Mouse (Mus musculus) lung, embryonic 14.5 days (tissue): ENCODE data around the gene Kcnmb4. TPM values are rescaled to one million over a fixed set of nuclear protein-coding genes. Genes with fewer than 3 reads are reported as not detected.

Experiments used
- ATAC-seq: fragments of 200-750 bp; cut with Nextera tagmentation; 2 replicates; pipeline ENCODE4 v1.8.0; 2017; ENCODE audit warnings: mild to moderate bottlenecking, moderate TSS enrichment, moderate library complexity; ENCODE audit not compliant: insufficient read depth
- DNase-seq: peaks from one replicate; pipeline ENCODE4 v3.0.0-alpha.2; 2015
- H3K27ac ChIP-seq: fragments of 300-500 bp; sonication (generic); 2 replicates; pipeline ENCODE4 v1.5.1; 2014; ENCODE audit warnings: low read depth, mild to moderate bottlenecking, moderate library complexity
- H3K27me3 ChIP-seq: fragments of 300-500 bp; sonication (generic); 2 replicates; pipeline ENCODE4 v1.6.1; 2014; ENCODE audit warnings: low read length, control low read depth; ENCODE audit not compliant: insufficient read depth
- H3K36me3 ChIP-seq: fragments of 300-500 bp; sonication (generic); 2 replicates; pipeline ENCODE4 v1.6.1; 2014; ENCODE audit warnings: control low read depth; ENCODE audit not compliant: insufficient read depth
- H3K4me1 ChIP-seq: fragments of 300-500 bp; sonication (generic); 2 replicates; pipeline ENCODE4 v1.6.1; 2014; ENCODE audit warnings: antibody characterized with exemption, control low read depth; ENCODE audit not compliant: insufficient read depth
- H3K4me2 ChIP-seq: fragments of 300-500 bp; sonication (generic); 2 replicates; pipeline ENCODE4 v1.6.1; 2014; ENCODE audit warnings: mild to moderate bottlenecking
- H3K4me3 ChIP-seq: fragments of 300-500 bp; sonication (generic); 2 replicates; pipeline ENCODE4 v1.5.1; 2014; ENCODE audit warnings: low read depth, low read length
- H3K9ac ChIP-seq: fragments of 300-500 bp; sonication (generic); 2 replicates; pipeline ENCODE4 v1.6.1; 2014
- H3K9me3 ChIP-seq: fragments of 300-500 bp; sonication (generic); 2 replicates; pipeline ENCODE4 v1.6.1; 2016; ENCODE audit warnings: low read depth, low read length, control low read depth
- CTCF ChIP-seq: IDR thresholded peaks from 2 replicates; pipeline ENCODE4 v1.5.1; 2016; ENCODE audit warnings: antibody characterized with exemption, low read depth
- WGBS: fragments of 180-500 bp; shearing (Covaris S2); extraction: QIAGEN DNeasy Blood & Tissue Kit; methylation state at CpG from one replicate; pipeline ENCODE4 v1.1.7; 2014; 5-methylcytosine and 5-hydroxymethylcytosine counted together
- polyA plus RNA-seq: library from polyadenylated mRNA; unstranded; fragments of >200 nt; fragmentation: Nextera tagmentation; extraction: Ambion mirVana; gene quantifications from 2 replicates; pipeline ENCODE4 v1.2.1, GENCODE M21; 2014

The Kcnmb4 gene
- polyA plus RNA-seq, 1 experiment from 2014 or later = 4.6 TPM

GRCm38 (mm10) chr10:116420976-116421375, 52.7 kb downstream of the Kcnmb4 start:
- H3K4me1 ChIP-seq = no peaks in the 10 kb centered on the region
- no peak for DNase-seq
- no peaks in the 10 kb centered on the region for H3K27me3 ChIP-seq
- no peak overlapping the region for H3K27ac ChIP-seq
- TF ChIP-seq CTCF = no peak
- H3K9me3 ChIP-seq = no peaks in the 10 kb centered on the region
- no peak overlapping the region for H3K4me3 ChIP-seq
- H3K4me2 ChIP-seq = no peak overlapping the region
- no peak overlapping the region for H3K9ac ChIP-seq
- 94% methylated on average over 6 of the region's 6 CpGs for WGBS
- no peak for ATAC-seq
- H3K36me3 ChIP-seq = no peaks in the 10 kb centered on the region

GRCm38 (mm10) chr10:116418121-116418726, 55.5 kb downstream of the Kcnmb4 start:
- Histone ChIP-seq H3K9ac (no peak overlapping the region), H3K4me1 (no peaks in the 10 kb centered on the region), H3K4me2 (no peak overlapping the region), H3K9me3 (no peaks in the 10 kb centered on the region), H3K4me3 (no peak overlapping the region), H3K36me3 (no peaks in the 10 kb centered on the region), H3K27me3 (no peaks in the 10 kb centered on the region), H3K27ac (no peak overlapping the region)
- TF ChIP-seq CTCF = peak; percentile 24; the same call in 1 of the 2 replicates
- 75% methylated on average over 24 of the region's 24 CpGs for WGBS
- DNase-seq (no peak), ATAC-seq (no peak)

- Histone ChIP-seq H3K27ac (no peak overlapping the region), H3K9me3 (no peaks in the 10 kb centered on the region), H3K4me2 (no peak overlapping the region), H3K9ac (no peak overlapping the region), H3K4me3 (no peak overlapping the region), H3K36me3 (no peaks in the 10 kb centered on the region), H3K27me3 (no peaks in the 10 kb centered on the region), H3K4me1 (no peaks in the 10 kb centered on the region)
- 46% methylated on average over 5 of the region's 5 CpGs for WGBS
- no peak for TF ChIP-seq CTCF
- DNase-seq = no peak
- ATAC-seq = no peak
Observed at GRCm38 (mm10) chr10:116416726-116417125, 57.0 kb downstream of the Kcnmb4 start.

- H3K4me1 ChIP-seq = no peaks in the 10 kb centered on the region
- TF ChIP-seq CTCF = no peak
- DNase-seq (no peak), ATAC-seq (no peak)
- no peak overlapping the region for H3K9ac ChIP-seq
- 65% methylated on average over 6 of the region's 6 CpGs for WGBS
- no peaks in the 10 kb centered on the region for H3K36me3 ChIP-seq
- no peaks in the 10 kb centered on the region for H3K27me3 ChIP-seq
- H3K27ac ChIP-seq = no peak overlapping the region
- H3K9me3 ChIP-seq = no peaks in the 10 kb centered on the region
- H3K4me3 ChIP-seq = no peak overlapping the region
- H3K4me2 ChIP-seq = no peak overlapping the region
Observed at GRCm38 (mm10) chr10:116416142-116416541, 57.5 kb downstream of the Kcnmb4 start.

GRCm38 (mm10) chr10:116410826-116411225, 62.9 kb downstream of the Kcnmb4 start:
- H3K36me3 ChIP-seq = no peaks in the 10 kb centered on the region
- no peaks in the 10 kb centered on the region for H3K27me3 ChIP-seq
- DNase-seq (no peak), ATAC-seq (no peak)
- no peak for TF ChIP-seq CTCF
- no peak overlapping the region for H3K4me3 ChIP-seq
- H3K9me3 ChIP-seq = no peaks in the 10 kb centered on the region
- no peak overlapping the region for H3K4me2 ChIP-seq
- no peak overlapping the region for H3K27ac ChIP-seq
- H3K4me1 ChIP-seq = no peaks in the 10 kb centered on the region
- WGBS = 18% methylated on average over 9 of the region's 9 CpGs
- no peak overlapping the region for H3K9ac ChIP-seq

- no peaks in the 10 kb centered on the region for H3K9me3 ChIP-seq
- no peak overlapping the region for H3K4me2 ChIP-seq
- DNase-seq (no peak), ATAC-seq (no peak)
- no peak overlapping the region for H3K4me3 ChIP-seq
- H3K27me3 ChIP-seq = no peaks in the 10 kb centered on the region
- H3K9ac ChIP-seq = no peak overlapping the region
- TF ChIP-seq CTCF = no peak
- H3K4me1 ChIP-seq = no peaks in the 10 kb centered on the region
- no peaks in the 10 kb centered on the region for H3K36me3 ChIP-seq
- 45% methylated on average over 19 of the region's 19 CpGs for WGBS
- no peak overlapping the region for H3K27ac ChIP-seq
Observed at GRCm38 (mm10) chr10:116407684-116408359, 65.9 kb downstream of the Kcnmb4 start.

- no peaks in the 10 kb centered on the region for H3K27me3 ChIP-seq
- ATAC-seq (no peak), DNase-seq (no peak)
- 95% methylated on average over 6 of the region's 6 CpGs for WGBS
- H3K9ac ChIP-seq = no peak overlapping the region
- no peaks in the 10 kb centered on the region for H3K36me3 ChIP-seq
- H3K4me1 ChIP-seq = no peaks in the 10 kb centered on the region
- no peak overlapping the region for H3K4me2 ChIP-seq
- H3K4me3 ChIP-seq = no peak overlapping the region
- H3K27ac ChIP-seq = no peak overlapping the region
- no peaks in the 10 kb centered on the region for H3K9me3 ChIP-seq
- TF ChIP-seq CTCF = no peak
Observed at GRCm38 (mm10) chr10:116405011-116405410, 68.7 kb downstream of the Kcnmb4 start.
